Mouse (Mus musculus) activated CD4-positive, CD25-positive, alpha-beta regulatory T cell, adult 4 months (primary cell): Measurements from ENCODE around the gene Mettl13. TPM values are rescaled to one million over a fixed set of nuclear protein-coding genes. Genes with fewer than 3 reads are reported as not detected.

Experiments
- ATAC-seq: one replicate; pipeline ENCODE4 v1.8.0; 2017
- polyA plus RNA-seq, 2 experiments: library from polyadenylated mRNA; unstranded; fragments of 100-300 nt; shearing (Covaris generic); gene quantifications; one replicate each; pipeline ENCODE4 v1.2.1; 2017

The Mettl13 gene
- polyA plus RNA-seq, 2 experiments from 2014 or later: 4.5 to 8.5 TPM

- no peak for ATAC-seq
These were observed 16.8 kb downstream of the Mettl13 start for GRCm38 (mm10) chr1:162531584-162531983.

GRCm38 (mm10) chr1:162530666-162531065 is 17.7 kb downstream of the Mettl13 start:
- ATAC-seq: no peak

GRCm38 (mm10) chr1:162529651-162530050 is 18.7 kb downstream of the Mettl13 start:
- ATAC-seq: no peak

GRCm38 (mm10) chr1:162515116-162515515 is 33.2 kb downstream of the Mettl13 start:
- no peak for ATAC-seq

GRCm38 (mm10) chr1:162510013-162510356 is 38.4 kb downstream of the Mettl13 start:
- no peak for ATAC-seq

GRCm38 (mm10) chr1:162509329-162510012 is 38.9 kb downstream of the Mettl13 start:
- no peak for ATAC-seq

- ATAC-seq: no peak
These were observed 39.9 kb downstream of the Mettl13 start for GRCm38 (mm10) chr1:162508211-162509005.

GRCm38 (mm10) chr1:162506516-162506915 is 41.8 kb downstream of the Mettl13 start:
- no peak for ATAC-seq

GRCm38 (mm10) chr1:162505649-162506048 is 42.7 kb downstream of the Mettl13 start:
- ATAC-seq: no peak

Other genes with a start within 250 kb of the Mettl13 start
- 1 to 10 TPM; 1.3 to 2.6 TPM for gene Dnm3, start 70.5 kb downstream of the Mettl13 start, polyA plus RNA-seq
- 10 to 100 TPM; 86.2 to 94.2 TPM for gene Vamp4, start 22.0 kb upstream of the Mettl13 start, polyA plus RNA-seq
- gene Myoc, start 90.6 kb upstream of the Mettl13 start, polyA plus RNA-seq: not detected
- not detected for gene Myocos, start 109.7 kb upstream of the Mettl13 start, polyA plus RNA-seq
- 100 to 1,000 TPM; 211 to 280 TPM for gene Prrc2c, start 192.0 kb upstream of the Mettl13 start, polyA plus RNA-seq